Mouse (Mus musculus) midbrain, embryonic 13.5 days (tissue): ENCODE measurements around the gene Dnase2a. TPM values are rescaled to one million over a fixed set of nuclear protein-coding genes. Genes with fewer than 3 reads are reported as not detected.

Source experiments
- ATAC-seq: fragments of 200-750 bp; cut with Nextera tagmentation; 2 replicates; pipeline ENCODE4 v1.8.0; 2017; ENCODE audit warnings: mild to moderate bottlenecking, moderate TSS enrichment, moderate library complexity
- H3K27ac ChIP-seq: fragments of 300-500 bp; sonication (generic); 2 replicates; pipeline ENCODE4 v1.5.1; 2015; ENCODE audit warnings: inconsistent platforms, mild to moderate bottlenecking, moderate library complexity
- H3K27me3 ChIP-seq: fragments of 300-500 bp; sonication (generic); 2 replicates; pipeline ENCODE4 v1.6.1; 2015; ENCODE audit warnings: mild to moderate bottlenecking, inconsistent platforms
- H3K36me3 ChIP-seq: fragments of 300-500 bp; sonication (generic); 2 replicates; pipeline ENCODE4 v1.6.1; 2015; ENCODE audit warnings: mild to moderate bottlenecking, inconsistent platforms
- H3K4me1 ChIP-seq: fragments of 300-500 bp; sonication (generic); replicated peaks from 2 replicates; pipeline ENCODE4 v1.6.1; 2015; ENCODE audit warnings: inconsistent platforms
- H3K4me2 ChIP-seq: fragments of 300-500 bp; sonication (generic); replicated peaks from 2 replicates; pipeline ENCODE4 v1.6.1; 2015; ENCODE audit warnings: moderate library complexity, mild to moderate bottlenecking, inconsistent platforms
- H3K4me3 ChIP-seq: fragments of 300-500 bp; sonication (generic); replicated peaks from 2 replicates; pipeline ENCODE4 v1.5.1; 2015; ENCODE audit warnings: mild to moderate bottlenecking, inconsistent platforms
- H3K9ac ChIP-seq: fragments of 300-500 bp; sonication (generic); replicated peaks from 2 replicates; pipeline ENCODE4 v1.6.1; 2015; ENCODE audit warnings: mild to moderate bottlenecking, inconsistent platforms
- H3K9me3 ChIP-seq: fragments of 300-500 bp; sonication (generic); 2 replicates; pipeline ENCODE4 v1.6.1; 2016; ENCODE audit warnings: mild to moderate bottlenecking, inconsistent platforms
- WGBS: fragments of 180-500 bp; shearing (Covaris S2); methylation state at CpG from one replicate; pipeline ENCODE4 v1.1.7; 2015; 5-methylcytosine and 5-hydroxymethylcytosine counted together
- polyA plus RNA-seq: library from polyadenylated mRNA; unstranded; fragments of >200 nt; fragmentation: Nextera tagmentation; extraction: Ambion mirVana; gene quantifications from 2 replicates; pipeline ENCODE4 v1.2.1, GENCODE M21; 2015

The Dnase2a gene
- polyA plus RNA-seq, result 6.0 and 6.2 TPM in 2 replicates

DNA sequence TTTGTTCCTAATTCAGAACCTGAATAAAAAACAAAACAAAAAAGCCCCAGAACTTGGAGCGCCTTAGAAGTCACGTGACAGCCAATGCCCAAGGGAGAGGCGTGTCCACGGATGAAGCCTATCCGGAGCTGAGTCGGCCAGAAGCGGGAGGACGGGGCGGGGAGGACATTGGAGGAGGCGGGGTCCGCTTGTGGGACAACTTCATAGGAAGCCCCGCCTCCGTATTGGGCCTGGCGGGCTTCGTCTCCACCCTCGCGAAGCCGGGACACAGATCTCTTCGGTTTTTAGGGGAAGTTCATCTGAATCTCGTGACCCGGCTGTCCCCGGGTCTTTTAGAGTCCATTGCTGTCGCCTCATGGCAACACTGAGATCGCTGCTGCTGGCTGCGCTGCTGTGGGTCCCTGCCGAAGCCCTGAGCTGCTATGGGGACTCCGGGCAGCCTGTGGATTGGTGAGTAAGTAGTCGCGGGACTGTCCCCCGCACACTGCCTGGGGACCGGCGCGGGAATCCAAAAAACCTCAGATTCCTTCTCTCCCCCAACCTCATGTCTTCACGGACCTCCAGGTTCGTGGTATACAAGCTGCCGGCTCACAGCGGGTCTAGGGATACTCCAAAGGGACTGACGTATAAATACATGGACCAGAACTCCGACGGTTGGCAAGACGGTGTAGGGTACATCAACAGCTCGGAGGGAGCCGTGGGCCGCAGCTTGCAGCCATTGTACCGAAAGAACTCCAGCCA lies at the start of gene Dnase2a:
Gene Dnase2a, plus strand, starts transcription at position 140 of the 741 bp plus-strand sequence.
- H3K27ac ChIP-seq, result no peak within 1 kb of the TSS
- peak; percentile 80 for ATAC-seq
- peak within 1 kb of the TSS; percentile 48 for H3K9ac ChIP-seq
- under 1% methylated on average over 45 of the region's 45 CpGs for WGBS
- H3K27me3 ChIP-seq, result peaks cover 60% of the 10 kb centered on the region
- no peaks in the 10 kb centered on the region for H3K9me3 ChIP-seq
- peak within 1 kb of the TSS; percentile 37 for H3K4me3 ChIP-seq
- H3K4me1 ChIP-seq, result peaks cover 25% of the 10 kb centered on the region
- peaks cover 37% of the 10 kb centered on the region for H3K36me3 ChIP-seq
- peak within 1 kb of the TSS; percentile 56 for H3K4me2 ChIP-seq

DNA sequence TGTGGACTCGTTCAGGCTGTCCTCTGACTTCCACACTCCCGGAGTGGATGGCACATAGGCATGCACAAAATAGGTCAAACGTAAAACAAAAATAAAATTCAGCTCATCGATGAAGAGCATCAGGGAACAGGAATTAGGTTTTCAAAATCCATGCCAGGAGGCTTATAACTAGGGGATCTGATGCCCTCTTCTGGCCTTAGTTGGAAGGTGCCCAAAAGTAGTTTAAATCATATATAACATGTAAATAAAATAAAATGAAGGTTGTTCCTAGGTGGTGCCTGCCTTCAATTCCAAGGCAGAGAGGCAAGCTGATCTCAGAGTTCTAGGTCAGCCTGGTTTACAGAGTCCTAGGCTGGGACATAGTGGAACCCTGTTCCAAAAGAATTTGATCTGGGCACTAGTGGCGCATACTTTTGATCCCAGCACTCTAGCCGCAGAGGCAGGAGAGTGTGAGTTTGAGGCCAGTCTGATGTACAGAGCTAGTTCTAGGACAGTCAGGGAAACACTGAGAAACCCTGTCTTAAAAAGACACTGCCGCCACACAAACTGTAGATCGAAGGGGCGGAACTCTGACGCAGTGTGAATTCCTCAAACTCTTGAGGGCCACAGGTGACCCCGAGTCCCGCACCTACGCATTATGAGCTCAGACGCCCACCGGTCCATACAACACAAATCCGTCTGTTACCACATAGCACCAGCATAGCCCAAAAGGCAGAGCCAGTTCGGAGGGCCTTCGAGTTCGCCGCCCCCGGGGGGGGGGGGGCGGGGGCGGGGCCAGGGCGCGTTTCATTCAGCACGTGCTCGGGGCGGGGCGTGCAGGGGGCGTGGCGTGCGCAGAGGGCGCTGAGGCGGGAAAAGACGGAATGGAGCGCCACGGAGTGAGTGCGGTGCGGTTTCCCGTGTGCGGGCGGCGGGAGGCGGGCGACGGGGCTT lies 36.7 kb upstream of the Dnase2a start, which contains the start of gene Syce2:
Gene Syce2, plus strand, starts transcription at position 736 of the 933 bp plus-strand sequence.
- 17% methylated on average over 43 of the region's 46 CpGs for WGBS
- peak within 1 kb of the TSS; percentile 69 for H3K4me2 ChIP-seq
- peak; percentile 55 for ATAC-seq

DNA sequence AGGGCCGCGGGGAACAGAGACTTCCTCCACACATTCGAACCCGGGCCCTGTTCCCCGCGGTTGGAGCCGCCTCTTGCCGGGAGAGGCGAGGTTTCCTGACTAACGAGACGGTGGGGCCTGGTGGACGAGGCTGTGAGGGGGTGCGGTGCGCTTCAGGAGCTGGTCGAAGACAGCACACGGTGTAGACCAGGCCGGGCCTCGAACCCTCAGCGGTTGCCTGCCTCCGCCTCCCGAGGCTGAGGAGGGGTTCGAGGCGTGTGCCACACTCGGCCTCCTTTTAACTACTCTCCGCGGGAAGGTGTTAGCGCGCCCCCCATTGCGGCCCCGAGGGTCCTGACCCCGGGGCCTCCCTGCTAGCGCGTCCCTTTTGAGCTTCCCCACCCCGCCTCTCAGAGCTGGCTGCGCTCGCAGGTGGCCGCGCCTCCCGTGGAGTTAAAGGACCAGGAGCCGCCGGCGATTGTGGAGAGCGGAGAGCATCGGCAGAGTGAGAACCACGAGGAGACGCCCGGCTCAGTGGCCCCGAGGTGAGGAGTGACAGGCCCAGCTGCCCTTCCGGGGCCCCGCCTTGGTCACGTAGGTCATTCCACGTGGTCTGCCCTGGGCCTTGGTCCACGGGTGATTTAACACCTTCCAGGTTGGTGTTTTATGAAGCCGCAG lies 35.9 kb upstream of the Dnase2a start:
- Histone ChIP-seq H3K4me1 (peaks cover 11% of the 10 kb centered on the region), H3K9me3 (no peaks in the 10 kb centered on the region), H3K36me3 (peaks cover 29% of the 10 kb centered on the region), H3K27ac (no peak overlapping the region), H3K9ac (peak overlapping the region; percentile 61), H3K4me2 (peak overlapping the region; percentile 69), H3K27me3 (peaks cover 14% of the 10 kb centered on the region), H3K4me3 (peak overlapping the region; percentile 42)
- 3% methylated on average over 53 of the region's 54 CpGs for WGBS
- peak; percentile 68 for ATAC-seq

More for the DNA sequence above, 36.7 kb upstream of the Dnase2a start, which contains the start of gene Syce2:
- Histone ChIP-seq H3K9ac (peak within 1 kb of the TSS; percentile 61), H3K27me3 (peaks cover 14% of the 10 kb centered on the region), H3K27ac (no peak within 1 kb of the TSS), H3K36me3 (peaks cover 37% of the 10 kb centered on the region), H3K9me3 (no peaks in the 10 kb centered on the region), H3K4me3 (peak within 1 kb of the TSS; percentile 42), H3K4me1 (peaks cover 11% of the 10 kb centered on the region)

DNA sequence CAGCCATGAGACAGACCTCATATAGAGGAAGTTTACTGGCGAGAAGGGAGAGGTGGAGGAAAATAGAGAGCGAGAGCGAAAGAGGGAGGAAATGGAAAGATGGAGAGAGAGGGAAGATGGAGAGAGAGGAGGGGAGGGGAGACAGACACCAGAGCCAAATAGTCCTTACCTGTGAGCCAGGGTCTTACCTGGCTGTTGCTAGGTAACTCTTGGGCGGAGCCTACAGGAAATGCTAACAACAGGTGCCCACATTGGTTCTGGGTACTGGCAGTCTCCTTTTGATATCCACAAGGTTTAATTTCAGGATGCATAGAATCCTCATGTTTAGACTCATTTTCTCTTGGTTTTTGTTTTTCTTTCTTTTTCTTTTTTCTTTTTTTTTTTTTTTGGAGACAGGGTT lies 35.3 kb upstream of the Dnase2a start:
- H3K27ac ChIP-seq, result no peak overlapping the region
- ATAC-seq, result no peak
- H3K9me3 ChIP-seq, result no peaks in the 10 kb centered on the region
- H3K9ac ChIP-seq, result no peak overlapping the region
- H3K36me3 ChIP-seq, result peaks cover 23% of the 10 kb centered on the region
- no peak overlapping the region; the same call in 1 of the 2 replicates for H3K4me3 ChIP-seq
- H3K27me3 ChIP-seq, result peaks cover 14% of the 10 kb centered on the region
- 71% methylated on average over 4 of the region's 4 CpGs for WGBS
- peak overlapping the region; percentile 69 for H3K4me2 ChIP-seq
- H3K4me1 ChIP-seq, result peaks cover 11% of the 10 kb centered on the region

DNA sequence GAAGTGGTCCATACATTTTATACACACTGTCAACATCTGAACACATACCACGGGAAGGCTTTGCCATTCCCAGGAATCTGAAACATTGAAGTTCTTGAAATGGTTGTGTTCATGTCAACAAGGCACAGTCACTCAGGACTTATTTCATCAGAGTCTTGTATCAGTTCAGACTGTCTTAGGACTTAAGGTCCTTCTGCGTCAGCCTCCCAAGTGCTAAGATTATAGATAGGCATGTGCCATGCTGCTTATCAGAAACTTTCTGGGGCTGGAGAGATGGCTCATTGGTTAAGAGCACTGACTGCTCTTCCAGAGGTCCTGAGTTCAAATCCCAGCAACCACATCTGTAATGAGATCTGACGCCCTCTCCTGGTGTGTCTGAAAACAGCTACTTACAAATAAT lies 34.0 kb upstream of the Dnase2a start:
- no peak overlapping the region for H3K4me3 ChIP-seq
- ATAC-seq, result no peak
- no peak overlapping the region for H3K9ac ChIP-seq
- H3K4me1 ChIP-seq, result peaks cover 11% of the 10 kb centered on the region
- WGBS, result 91% methylated on average over 3 of the region's 3 CpGs
- H3K4me2 ChIP-seq, result no peak overlapping the region
- no peak overlapping the region for H3K27ac ChIP-seq
- peaks cover 14% of the 10 kb centered on the region for H3K27me3 ChIP-seq
- peaks cover 10% of the 10 kb centered on the region for H3K36me3 ChIP-seq
- no peaks in the 10 kb centered on the region for H3K9me3 ChIP-seq

DNA sequence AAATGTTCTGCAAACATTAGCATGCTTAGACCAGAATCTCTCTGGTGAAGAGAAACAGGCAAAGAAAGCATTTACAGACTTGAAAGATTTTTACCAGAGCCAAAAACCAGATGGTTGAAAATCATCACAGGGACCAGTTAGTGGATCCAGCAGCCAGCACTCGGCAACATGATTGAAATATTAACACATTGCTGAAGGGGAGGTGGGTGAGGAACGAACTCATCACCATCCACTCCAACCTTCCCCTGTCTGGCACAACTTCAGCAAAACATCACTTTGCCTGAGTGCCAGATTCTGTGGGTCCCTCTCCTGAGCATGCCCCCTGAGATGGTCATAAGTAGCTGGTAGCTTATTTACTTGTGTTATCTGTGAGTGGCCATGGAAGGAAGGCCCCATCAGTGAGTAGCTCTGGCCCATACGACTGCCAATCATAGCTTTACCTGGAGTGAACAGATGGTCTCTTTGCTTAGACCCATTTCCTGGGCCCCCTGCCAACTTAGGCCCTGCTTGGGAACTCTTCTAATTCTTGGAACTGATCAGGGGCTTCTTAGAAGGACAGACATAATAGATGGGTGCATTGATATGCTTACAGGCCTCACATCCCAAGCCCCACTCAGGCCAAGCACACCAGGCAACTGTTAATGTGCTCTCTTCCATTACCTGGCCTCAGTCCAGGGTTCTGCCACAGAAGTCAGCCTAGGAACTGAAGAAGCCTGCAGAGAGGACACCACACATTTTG lies 30.9 kb upstream of the Dnase2a start:
- no peak overlapping the region for H3K27ac ChIP-seq
- peaks cover 3% of the 10 kb centered on the region for H3K4me1 ChIP-seq
- WGBS, result 78% methylated on average over 3 of the region's 3 CpGs
- H3K27me3 ChIP-seq, result peaks cover 4% of the 10 kb centered on the region
- H3K36me3 ChIP-seq, result no peaks in the 10 kb centered on the region
- H3K9me3 ChIP-seq, result no peaks in the 10 kb centered on the region
- H3K4me2 ChIP-seq, result no peak overlapping the region
- no peak overlapping the region for H3K9ac ChIP-seq
- H3K4me3 ChIP-seq, result no peak overlapping the region
- no peak for ATAC-seq

DNA sequence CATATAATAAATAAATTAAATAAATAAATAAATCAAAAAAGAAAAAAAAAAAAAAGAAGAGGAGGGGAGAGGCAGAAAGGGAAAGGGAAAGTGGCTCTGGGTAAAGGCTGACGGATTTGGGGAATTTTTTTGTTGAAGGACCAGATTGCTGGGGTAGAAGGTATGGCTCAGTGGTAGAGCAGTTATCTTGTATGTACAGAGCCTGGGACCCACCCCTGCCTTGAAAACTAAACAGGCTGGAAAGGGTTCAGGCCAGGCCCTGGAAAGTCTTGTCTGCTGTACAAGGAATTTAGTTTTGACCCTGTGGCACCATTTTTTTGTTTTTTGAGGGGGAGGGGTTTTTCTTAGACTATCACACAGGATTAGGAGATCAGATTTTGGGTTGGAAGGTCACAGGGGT lies 29.4 kb upstream of the Dnase2a start:
- no peaks in the 10 kb centered on the region for H3K9me3 ChIP-seq
- no peaks in the 10 kb centered on the region for H3K4me1 ChIP-seq
- 73% methylated on average over 1 of the region's 1 CpGs for WGBS
- ATAC-seq, result no peak
- H3K4me3 ChIP-seq, result no peak overlapping the region
- H3K9ac ChIP-seq, result no peak overlapping the region
- H3K27ac ChIP-seq, result no peak overlapping the region
- no peaks in the 10 kb centered on the region for H3K27me3 ChIP-seq
- no peak overlapping the region for H3K4me2 ChIP-seq
- no peaks in the 10 kb centered on the region for H3K36me3 ChIP-seq

DNA sequence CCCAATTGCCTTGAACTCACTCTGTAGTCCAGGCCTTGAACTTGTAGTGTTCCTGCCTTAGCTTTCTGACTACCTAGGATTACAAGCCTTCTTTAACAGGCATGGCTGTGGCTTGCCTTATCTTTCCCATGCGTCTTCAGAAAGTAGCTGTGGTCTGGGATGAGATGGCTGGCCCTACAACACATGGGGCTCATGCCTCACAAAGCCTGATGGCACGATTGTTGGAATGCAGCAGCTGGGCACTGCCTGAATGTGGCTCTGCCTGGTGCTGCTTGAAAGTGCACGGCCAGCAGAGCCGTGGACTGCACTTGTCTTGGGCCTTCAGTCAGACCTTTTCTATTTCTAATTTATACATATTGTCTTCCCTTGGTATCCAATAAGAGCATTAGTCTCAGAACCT lies 23.6 kb upstream of the Dnase2a start:
- no peak overlapping the region for H3K4me2 ChIP-seq
- WGBS, result 96% methylated on average over 4 of the region's 4 CpGs
- H3K36me3 ChIP-seq, result peaks cover 40% of the 10 kb centered on the region
- H3K27ac ChIP-seq, result no peak overlapping the region
- ATAC-seq, result no peak
- H3K9ac ChIP-seq, result no peak overlapping the region
- H3K9me3 ChIP-seq, result no peaks in the 10 kb centered on the region
- H3K27me3 ChIP-seq, result no peaks in the 10 kb centered on the region
- H3K4me3 ChIP-seq, result no peak overlapping the region
- no peaks in the 10 kb centered on the region for H3K4me1 ChIP-seq

DNA sequence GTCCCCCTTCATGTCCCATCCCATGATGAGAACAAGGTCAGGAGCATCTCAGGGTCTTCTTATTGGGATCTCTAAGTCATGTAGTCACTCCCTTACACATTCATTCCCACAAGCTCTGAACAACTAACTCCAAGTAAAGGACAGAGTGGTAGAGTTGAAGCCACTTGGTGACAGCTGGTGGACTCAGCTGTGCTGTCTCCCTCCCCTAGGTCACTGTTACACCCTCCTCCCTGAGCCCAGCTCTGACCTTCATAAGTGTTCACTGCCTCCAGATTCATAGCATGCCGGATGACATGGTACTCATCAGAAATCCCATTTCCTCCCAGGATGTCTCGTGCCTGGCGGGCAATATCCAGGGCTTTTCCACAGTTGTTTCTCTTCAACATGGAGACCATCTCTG lies 20.1 kb upstream of the Dnase2a start:
- Histone ChIP-seq H3K27me3 (no peaks in the 10 kb centered on the region), H3K4me1 (peaks cover 10% of the 10 kb centered on the region), H3K9ac (no peak overlapping the region), H3K27ac (no peak overlapping the region), H3K36me3 (peaks cover 55% of the 10 kb centered on the region), H3K4me3 (no peak overlapping the region), H3K9me3 (no peaks in the 10 kb centered on the region), H3K4me2 (no peak overlapping the region)
- 93% methylated on average over 3 of the region's 3 CpGs for WGBS
- ATAC-seq, result no peak

DNA sequence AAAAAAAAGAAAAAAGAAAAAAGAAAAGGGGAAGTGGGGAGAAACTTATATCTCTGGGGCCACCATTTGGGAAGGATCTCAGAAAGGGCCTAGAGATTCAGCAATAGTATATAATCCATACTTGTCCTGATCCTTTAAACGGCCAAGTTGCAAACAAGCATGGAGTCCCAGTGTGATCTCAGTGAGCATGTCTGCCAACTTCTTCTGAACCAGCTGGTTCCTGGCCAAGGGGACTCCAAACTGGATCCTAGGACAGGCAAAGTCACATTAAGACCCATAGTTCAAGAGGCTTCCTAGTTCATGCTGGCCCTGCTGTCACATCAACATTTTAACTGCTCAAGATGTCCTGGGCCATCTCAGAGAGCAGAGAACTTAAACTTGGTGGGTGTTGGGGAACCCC lies 19.2 kb upstream of the Dnase2a start:
- Histone ChIP-seq H3K27ac (no peak overlapping the region), H3K27me3 (no peaks in the 10 kb centered on the region), H3K9ac (no peak overlapping the region), H3K4me2 (no peak overlapping the region), H3K9me3 (no peaks in the 10 kb centered on the region), H3K4me3 (no peak overlapping the region), H3K36me3 (peaks cover 55% of the 10 kb centered on the region), H3K4me1 (peaks cover 14% of the 10 kb centered on the region)
- WGBS, result 98% methylated on average over 1 of the region's 1 CpGs
- no peak for ATAC-seq

DNA sequence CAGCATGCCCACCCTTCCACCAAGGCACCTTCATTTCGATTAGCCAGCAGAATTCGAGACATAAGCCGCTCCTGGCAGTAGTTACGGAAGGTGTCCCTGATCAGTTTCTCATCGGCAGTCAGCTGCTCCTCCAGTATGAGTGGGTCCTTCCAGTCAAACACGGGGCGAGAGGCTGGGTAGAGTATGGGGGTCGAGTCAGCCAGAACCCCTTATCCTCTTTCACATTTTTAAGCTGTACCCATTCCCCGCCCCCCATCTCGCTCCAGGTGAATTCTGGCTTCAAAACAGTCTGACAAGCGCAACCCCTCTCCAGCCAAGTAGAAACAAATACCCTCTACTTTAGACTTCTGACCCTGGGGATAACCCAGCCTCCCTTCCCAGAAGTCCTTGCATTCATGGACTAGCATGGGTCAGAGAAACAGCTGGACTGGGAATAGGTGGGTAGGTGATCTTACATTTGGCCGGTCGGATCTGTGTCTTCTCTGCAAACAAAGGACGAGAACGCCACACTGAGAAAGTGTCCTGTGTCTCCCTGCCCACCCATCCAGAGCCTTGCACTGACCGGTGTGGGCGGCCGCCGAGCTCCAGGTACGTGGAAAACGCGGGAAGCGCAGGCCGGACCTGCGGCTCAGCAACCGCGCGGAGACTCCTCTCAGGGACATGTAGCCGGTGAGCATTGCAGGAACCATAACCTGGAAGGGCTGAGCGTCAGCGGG lies 15.2 kb upstream of the Dnase2a start:
- WGBS, result 10% methylated on average over 31 of the region's 31 CpGs
- H3K9me3 ChIP-seq, result no peaks in the 10 kb centered on the region
- peak overlapping the region; percentile 57 for H3K4me3 ChIP-seq
- peaks cover 28% of the 10 kb centered on the region for H3K36me3 ChIP-seq
- H3K27me3 ChIP-seq, result no peaks in the 10 kb centered on the region
- H3K4me1 ChIP-seq, result peaks cover 19% of the 10 kb centered on the region
- ATAC-seq, result peak; percentile 71
- peak overlapping the region; percentile 71 for H3K4me2 ChIP-seq
- peak overlapping the region; percentile 76 for H3K9ac ChIP-seq
- H3K27ac ChIP-seq, result peak overlapping the region; percentile 10; the same call in 1 of the 2 replicates
